Mouse (Mus musculus) heart, embryonic 15.5 days (tissue): ENCODE data around the gene Fitm2. TPM values are rescaled to one million over a fixed set of nuclear protein-coding genes. Genes with fewer than 3 reads are reported as not detected.

Source experiments
- ATAC-seq: fragments of 200-750 bp; cut with Nextera tagmentation; replicated peaks from 2 replicates; pipeline ENCODE4 v1.8.0; 2017; ENCODE audit warnings: low read depth, moderate TSS enrichment; ENCODE audit not compliant: insufficient number of reproducible peaks, insufficient read depth, low FRiP score
- H3K27ac ChIP-seq: fragments of 300-500 bp; sonication (generic); 2 replicates; pipeline ENCODE4 v1.5.1; 2015; ENCODE audit warnings: mild to moderate bottlenecking, inconsistent platforms
- H3K27me3 ChIP-seq: fragments of 300-500 bp; sonication (generic); 2 replicates; pipeline ENCODE4 v1.6.1; 2015; ENCODE audit warnings: inconsistent platforms
- H3K36me3 ChIP-seq: fragments of 300-500 bp; sonication (generic); 2 replicates; pipeline ENCODE4 v1.6.1; 2015; ENCODE audit warnings: mild to moderate bottlenecking, inconsistent platforms
- H3K4me1 ChIP-seq: fragments of 300-500 bp; sonication (generic); replicated peaks from 2 replicates; pipeline ENCODE4 v1.6.1; 2015; ENCODE audit warnings: inconsistent platforms
- H3K4me2 ChIP-seq: fragments of 300-500 bp; sonication (generic); 2 replicates; pipeline ENCODE4 v1.6.1; 2015; ENCODE audit warnings: inconsistent platforms, mild to moderate bottlenecking, moderate library complexity
- H3K4me3 ChIP-seq: fragments of 300-500 bp; sonication (generic); 2 replicates; pipeline ENCODE4 v1.5.1; 2015; ENCODE audit warnings: mild to moderate bottlenecking, inconsistent platforms
- H3K9ac ChIP-seq: fragments of 300-500 bp; sonication (generic); 2 replicates; pipeline ENCODE4 v1.6.1; 2015; ENCODE audit warnings: mild to moderate bottlenecking, inconsistent platforms
- H3K9me3 ChIP-seq: fragments of 300-500 bp; sonication (generic); replicated peaks from 2 replicates; pipeline ENCODE4 v1.6.1; 2016; ENCODE audit warnings: inconsistent platforms
- WGBS: fragments of 180-500 bp; shearing (Covaris S2); methylation state at CpG from one replicate; pipeline ENCODE4 v1.1.7; 2015; ENCODE audit warnings: mixed read lengths; 5-methylcytosine and 5-hydroxymethylcytosine counted together
- polyA plus RNA-seq: library from polyadenylated mRNA; unstranded; fragments of >200 nt; fragmentation: Nextera tagmentation; extraction: Ambion mirVana; gene quantifications from 2 replicates; pipeline ENCODE4 v1.2.1, GENCODE M21; 2015

Fitm2 gene
- polyA plus RNA-seq, 1 experiment from 2014 or later: 12.5 TPM

DNA sequence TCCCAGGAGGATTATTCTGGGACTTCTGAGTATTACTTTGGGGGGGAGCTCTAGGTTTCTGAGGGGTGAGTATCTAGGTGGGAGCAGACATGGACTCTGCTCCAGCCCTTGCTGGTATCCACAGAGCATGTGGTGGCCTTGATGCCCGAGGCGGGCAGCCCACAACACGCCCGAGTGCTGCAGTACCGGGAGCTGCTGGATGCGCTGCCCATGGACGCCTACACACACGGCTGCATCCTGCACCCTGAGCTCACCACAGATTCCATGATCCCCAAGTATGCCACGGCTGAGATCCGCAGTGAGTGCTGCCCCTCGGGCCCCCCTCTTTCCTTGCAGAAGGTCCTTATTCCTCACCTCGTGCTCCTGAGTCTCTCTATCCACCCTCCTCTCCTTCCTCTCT, 25.1 kb downstream of the Fitm2 start:
- Histone ChIP-seq H3K4me3 (no peak overlapping the region), H3K36me3 (no peaks in the 10 kb centered on the region), H3K4me1 (no peaks in the 10 kb centered on the region), H3K4me2 (no peak overlapping the region), H3K27ac (no peak overlapping the region), H3K9ac (no peak overlapping the region), H3K9me3 (no peaks in the 10 kb centered on the region), H3K27me3 (peaks cover 11% of the 10 kb centered on the region; the same call in 1 of the 2 replicates)
- no peak for ATAC-seq
- WGBS: 71% methylated on average over 12 of the region's 12 CpGs

DNA sequence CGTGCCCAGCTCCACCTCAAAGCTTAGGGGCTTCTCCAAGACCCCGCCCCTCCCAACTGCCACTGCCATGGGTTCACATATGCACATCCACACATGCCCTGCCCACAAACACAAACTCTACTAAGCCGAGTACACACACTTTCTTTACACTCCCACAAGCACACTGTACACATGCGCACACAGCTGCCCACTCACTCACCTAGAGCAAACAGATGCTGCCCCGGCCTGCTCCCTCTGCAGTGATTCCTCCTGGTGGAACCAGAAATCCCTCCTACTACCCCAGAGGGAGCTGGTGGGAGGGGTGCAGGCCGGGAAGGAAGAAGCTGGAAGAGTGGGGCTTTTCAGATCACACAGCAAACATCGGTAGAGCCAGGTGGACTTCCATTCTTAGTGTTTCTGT, 28.4 kb downstream of the Fitm2 start:
- no peaks in the 10 kb centered on the region for H3K4me1 ChIP-seq
- H3K4me2 ChIP-seq: no peak overlapping the region
- WGBS: 64% methylated on average over 7 of the region's 7 CpGs
- no peak for ATAC-seq
- no peak overlapping the region for H3K4me3 ChIP-seq
- H3K27me3 ChIP-seq: peaks cover 26% of the 10 kb centered on the region
- H3K36me3 ChIP-seq: no peaks in the 10 kb centered on the region
- no peak overlapping the region for H3K9ac ChIP-seq
- H3K9me3 ChIP-seq: no peaks in the 10 kb centered on the region
- no peak overlapping the region for H3K27ac ChIP-seq

DNA sequence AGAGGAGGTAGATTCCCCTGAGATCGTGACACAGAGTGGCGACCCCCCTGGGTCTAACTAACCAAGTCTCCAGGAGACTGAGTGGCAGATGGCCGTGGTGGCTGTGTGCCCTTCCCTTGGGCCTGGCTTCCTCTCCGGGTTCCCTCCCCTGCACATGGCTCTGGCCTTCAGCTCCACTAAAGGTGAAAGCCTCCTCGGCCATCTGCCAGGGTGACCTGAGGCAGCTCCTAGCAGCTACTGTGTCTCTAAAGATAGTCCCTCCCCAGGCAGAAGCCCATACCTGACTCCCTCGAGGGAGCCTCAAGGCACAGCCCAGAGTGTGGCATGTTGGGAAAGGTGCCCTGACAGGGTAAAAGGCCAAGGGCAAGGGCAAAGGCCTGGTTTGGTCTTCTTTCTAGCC, 28.9 kb downstream of the Fitm2 start:
- no peak overlapping the region for H3K27ac ChIP-seq
- peaks cover 3% of the 10 kb centered on the region for H3K4me1 ChIP-seq
- H3K4me3 ChIP-seq: no peak overlapping the region
- WGBS: 53% methylated on average over 6 of the region's 6 CpGs
- no peaks in the 10 kb centered on the region for H3K36me3 ChIP-seq
- ATAC-seq: no peak
- H3K9me3 ChIP-seq: no peaks in the 10 kb centered on the region
- no peak overlapping the region for H3K4me2 ChIP-seq
- H3K27me3 ChIP-seq: peaks cover 31% of the 10 kb centered on the region
- no peak overlapping the region for H3K9ac ChIP-seq

DNA sequence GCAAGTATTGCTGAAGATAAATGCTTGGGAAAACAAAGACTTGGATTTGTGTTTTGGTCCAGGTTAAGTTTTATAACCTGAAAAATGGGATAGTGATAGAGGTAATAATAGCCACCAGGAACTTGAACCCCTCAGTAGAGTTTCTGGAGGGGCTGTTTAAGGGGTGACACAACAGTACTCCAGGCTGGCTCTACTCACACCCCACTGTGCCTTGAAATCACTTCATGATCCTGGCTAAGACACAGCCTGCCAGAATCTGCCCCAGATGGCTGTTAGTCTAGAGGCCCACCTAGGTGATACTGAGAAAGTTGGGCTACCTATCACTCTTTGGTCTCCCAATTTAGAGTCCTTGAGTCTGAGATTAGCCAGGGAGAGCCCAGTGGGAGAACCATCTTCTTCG, 32.9 kb downstream of the Fitm2 start:
- no peak for ATAC-seq
- no peak overlapping the region for H3K9ac ChIP-seq
- 31% methylated on average over 1 of the region's 1 CpGs for WGBS

DNA sequence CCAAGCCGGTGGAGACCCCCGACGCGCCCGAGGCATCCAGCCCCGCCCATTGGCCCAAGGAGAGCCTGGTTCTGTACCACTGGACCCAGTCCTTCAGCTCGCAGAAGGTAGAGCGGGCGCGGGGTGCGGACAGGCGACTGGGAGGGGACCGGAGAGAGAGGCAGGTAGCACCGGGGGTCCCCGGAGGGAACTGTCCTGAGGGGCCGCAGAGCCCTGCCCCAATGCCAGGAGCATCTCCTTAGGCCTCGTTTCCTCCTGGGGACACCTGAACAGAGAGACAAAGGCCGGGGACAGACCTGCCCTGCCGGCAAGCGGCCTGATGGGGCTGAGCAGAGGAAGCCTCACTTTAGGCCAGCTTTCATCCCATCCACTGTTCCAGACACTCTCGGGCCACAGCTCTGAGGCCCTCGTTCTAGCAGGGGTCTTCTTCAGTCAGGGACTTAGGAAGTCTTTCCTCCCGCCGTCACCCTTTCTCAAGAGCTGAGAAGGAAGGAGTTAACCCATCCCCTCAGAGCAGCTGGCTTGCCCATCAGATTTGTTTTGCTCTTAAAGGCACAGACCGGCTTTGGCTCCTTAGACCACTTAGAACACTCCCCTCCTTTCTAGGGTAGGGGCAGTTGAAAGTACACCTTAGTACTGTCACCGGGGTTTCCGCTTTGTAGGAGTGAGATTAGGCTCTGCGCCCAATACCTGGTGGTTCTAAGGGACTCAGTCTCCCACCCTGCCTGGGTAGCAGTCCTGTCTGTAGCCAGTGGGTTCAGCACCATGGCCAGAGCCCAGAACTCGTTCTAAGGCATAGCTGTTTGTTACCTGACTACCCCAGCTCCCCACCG, 33.6 kb downstream of the Fitm2 start:
- Histone ChIP-seq H3K4me3 (peak overlapping the region; percentile 29), H3K27me3 (peaks cover 43% of the 10 kb centered on the region), H3K27ac (no peak overlapping the region), H3K9me3 (no peaks in the 10 kb centered on the region), H3K36me3 (no peaks in the 10 kb centered on the region), H3K4me2 (peak overlapping the region; percentile 56), H3K9ac (no peak overlapping the region), H3K4me1 (peaks cover 8% of the 10 kb centered on the region)
- 2% methylated on average over 30 of the region's 30 CpGs for WGBS
- 0 out of 2 replicates have a peak, but pooled peaks have one; percentile 14 for ATAC-seq

More for the DNA sequence above, 32.9 kb downstream of the Fitm2 start:
- no peaks in the 10 kb centered on the region for H3K9me3 ChIP-seq
- no peaks in the 10 kb centered on the region for H3K36me3 ChIP-seq
- peaks cover 8% of the 10 kb centered on the region for H3K4me1 ChIP-seq
- H3K4me2 ChIP-seq: no peak overlapping the region
- peaks cover 43% of the 10 kb centered on the region for H3K27me3 ChIP-seq
- no peak overlapping the region for H3K27ac ChIP-seq
- H3K4me3 ChIP-seq: no peak overlapping the region

DNA sequence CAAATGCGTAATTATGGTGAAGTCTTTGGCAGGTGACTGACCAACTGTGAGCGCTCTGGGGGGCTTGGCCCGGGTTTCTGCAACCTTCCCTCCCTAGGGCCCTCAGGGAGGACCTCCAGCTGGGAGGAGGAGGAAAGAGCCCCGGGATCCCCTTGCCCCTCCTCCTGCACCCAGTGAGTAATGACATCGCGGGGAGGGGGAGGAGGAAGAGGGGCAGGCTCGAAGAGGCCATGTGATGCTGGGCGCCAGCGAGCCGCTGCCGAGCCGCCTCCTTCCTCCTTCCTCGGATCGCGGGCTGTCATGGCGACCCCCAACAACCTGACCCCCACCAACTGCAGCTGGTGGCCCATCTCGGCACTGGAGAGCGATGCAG, 34.2 kb downstream of the Fitm2 start, which contains the start of gene Gdap1l1:
Gene Gdap1l1, plus strand, starts transcription at position 231 of the 373 bp plus-strand sequence.
- Histone ChIP-seq H3K27me3 (peaks cover 43% of the 10 kb centered on the region), H3K9ac (no peak within 1 kb of the TSS), H3K4me3 (peak within 1 kb of the TSS; percentile 29), H3K9me3 (no peaks in the 10 kb centered on the region), H3K4me2 (peak within 1 kb of the TSS; percentile 56), H3K4me1 (peaks cover 8% of the 10 kb centered on the region), H3K36me3 (no peaks in the 10 kb centered on the region), H3K27ac (no peak within 1 kb of the TSS)
- WGBS: 1% methylated on average over 18 of the region's 18 CpGs
- ATAC-seq: 0 out of 2 replicates have a peak, but pooled peaks have one; percentile 47

DNA sequence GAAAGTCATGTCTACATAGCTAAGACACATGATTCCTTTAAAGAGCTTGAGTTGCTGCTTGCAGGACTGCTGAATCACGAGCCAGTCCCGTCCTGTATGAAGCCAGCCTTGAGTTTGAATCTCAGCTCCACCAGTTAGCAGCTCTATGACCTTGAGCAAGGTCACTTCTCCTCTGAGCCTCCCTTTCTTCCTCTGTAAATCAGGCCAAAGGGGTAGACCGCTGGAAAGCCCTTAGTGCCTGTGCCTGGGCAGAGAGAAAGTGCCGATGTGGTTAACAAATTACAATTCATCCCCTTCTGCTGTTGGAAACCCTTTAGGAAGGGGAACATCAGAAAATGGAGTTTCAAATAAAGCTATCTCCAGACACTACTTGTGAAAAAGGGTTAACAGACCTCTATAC, 34.6 kb downstream of the Fitm2 start:
- H3K9me3 ChIP-seq: no peaks in the 10 kb centered on the region
- ATAC-seq: no peak
- no peaks in the 10 kb centered on the region for H3K36me3 ChIP-seq
- peaks cover 8% of the 10 kb centered on the region for H3K4me1 ChIP-seq
- no peak overlapping the region for H3K4me2 ChIP-seq
- no peak overlapping the region for H3K4me3 ChIP-seq
- no peak overlapping the region for H3K9ac ChIP-seq
- H3K27ac ChIP-seq: no peak overlapping the region
- H3K27me3 ChIP-seq: peaks cover 39% of the 10 kb centered on the region
- WGBS: 45% methylated on average over 4 of the region's 4 CpGs

DNA sequence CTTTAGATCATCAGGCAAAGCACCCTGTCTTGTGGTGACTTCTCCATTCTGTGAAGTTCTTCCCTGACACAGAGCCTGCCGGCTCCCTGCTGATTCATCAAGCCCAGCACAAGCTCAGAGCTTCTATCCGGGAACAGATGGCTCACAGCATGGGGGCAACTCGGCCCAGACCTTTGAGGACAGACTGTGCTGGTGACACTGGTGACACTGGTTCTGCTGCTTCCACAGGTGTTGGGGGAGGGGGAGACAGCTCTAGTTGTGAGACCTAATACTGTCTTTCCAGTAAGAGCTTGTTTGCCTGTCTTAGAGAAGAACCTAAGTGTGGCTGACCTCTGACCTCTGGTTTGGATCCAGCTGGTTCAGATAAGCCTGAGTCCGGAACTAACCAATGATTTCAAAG, 38.5 kb downstream of the Fitm2 start:
- peaks cover 21% of the 10 kb centered on the region for H3K27me3 ChIP-seq
- H3K4me1 ChIP-seq: peaks cover 8% of the 10 kb centered on the region
- no peaks in the 10 kb centered on the region for H3K36me3 ChIP-seq
- no peak overlapping the region for H3K27ac ChIP-seq
- H3K4me2 ChIP-seq: no peak overlapping the region
- no peak overlapping the region for H3K4me3 ChIP-seq
- no peak overlapping the region for H3K9ac ChIP-seq
- no peak for ATAC-seq
- no peaks in the 10 kb centered on the region for H3K9me3 ChIP-seq
- 11% methylated on average over 4 of the region's 4 CpGs for WGBS

DNA sequence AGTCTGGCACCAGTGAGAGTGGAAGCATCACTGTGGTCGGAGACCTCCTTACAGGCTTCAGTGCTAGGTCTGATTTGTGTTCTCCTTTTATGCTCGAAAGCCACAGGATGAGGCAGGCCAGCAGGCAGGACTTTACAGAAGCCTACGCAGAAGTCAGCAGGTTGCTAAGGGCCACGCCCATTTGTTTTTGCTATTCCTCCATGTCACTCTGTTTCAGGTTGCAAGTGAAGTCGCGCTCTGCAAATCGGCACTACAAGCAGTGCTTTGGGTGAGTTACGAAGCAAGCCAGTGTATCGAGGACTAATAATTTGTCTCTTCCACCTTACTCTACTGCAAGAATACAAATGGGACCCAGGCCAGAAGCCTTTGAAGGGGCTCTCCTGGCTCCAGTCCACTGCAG, 41.1 kb downstream of the Fitm2 start:
- ATAC-seq: no peak
- H3K36me3 ChIP-seq: no peaks in the 10 kb centered on the region
- H3K27ac ChIP-seq: no peak overlapping the region
- H3K4me2 ChIP-seq: no peak overlapping the region
- no peaks in the 10 kb centered on the region for H3K9me3 ChIP-seq
- no peak overlapping the region for H3K4me3 ChIP-seq
- no peaks in the 10 kb centered on the region for H3K27me3 ChIP-seq
- H3K4me1 ChIP-seq: no peaks in the 10 kb centered on the region
- 80% methylated on average over 9 of the region's 9 CpGs for WGBS
- no peak overlapping the region for H3K9ac ChIP-seq

DNA sequence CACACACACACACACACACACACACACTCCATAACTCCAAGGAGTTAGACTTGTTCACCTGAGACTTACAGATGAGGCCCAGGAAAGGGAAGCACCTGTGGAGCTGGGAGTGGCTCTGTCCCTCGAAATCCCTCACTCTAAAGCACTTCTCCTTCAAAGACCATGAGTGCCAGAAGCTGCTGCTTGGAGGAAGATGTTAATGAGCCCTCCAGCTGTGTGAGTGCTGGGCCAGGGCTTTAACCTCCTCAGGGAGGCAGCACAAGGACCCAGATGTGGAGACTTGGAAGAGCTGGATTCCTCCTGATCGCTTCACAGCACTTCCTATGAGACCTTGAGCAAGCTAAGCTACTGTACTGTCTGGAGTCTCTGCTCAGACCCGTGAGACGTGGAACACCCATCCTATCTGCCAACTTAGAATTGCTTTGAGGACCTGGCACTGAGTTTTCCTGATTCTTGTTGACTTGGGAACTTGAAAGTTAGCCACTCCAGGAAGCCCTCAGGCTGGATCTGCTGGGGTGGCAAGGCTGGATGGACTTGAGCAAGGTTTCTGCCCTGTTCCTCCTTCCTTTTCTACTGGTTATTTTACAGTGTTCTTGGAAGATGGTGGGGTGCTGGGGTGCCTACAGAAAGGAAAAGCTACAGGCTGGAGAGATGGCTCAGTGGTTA, 44.0 kb downstream of the Fitm2 start:
- WGBS: 29% methylated on average over 4 of the region's 4 CpGs

DNA sequence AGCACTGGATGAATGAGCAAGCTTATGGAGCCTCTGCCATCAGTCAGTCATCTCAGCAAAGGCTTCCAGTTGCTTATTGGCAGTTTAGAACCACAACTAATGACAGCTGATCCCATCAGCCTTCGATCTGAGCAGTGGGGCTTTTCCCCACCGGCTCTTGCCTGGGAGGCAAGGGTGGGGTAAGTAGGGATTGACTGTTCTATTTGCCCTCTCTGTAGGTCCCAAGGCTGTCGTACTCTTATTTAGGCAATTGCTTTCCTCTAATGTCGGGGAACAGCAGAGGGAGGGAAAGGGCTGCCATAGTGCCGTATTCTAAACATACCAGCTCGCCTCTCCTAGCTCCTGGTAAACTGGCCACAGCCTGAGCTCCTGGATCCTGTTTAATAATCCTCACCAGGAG, 47.8 kb downstream of the Fitm2 start, which contains the start of gene Oser1:
Gene Oser1, minus strand, starts transcription at position 101 of the 400 bp plus-strand sequence.
- Histone ChIP-seq H3K9ac (no peak within 1 kb of the TSS), H3K36me3 (no peaks in the 10 kb centered on the region), H3K4me2 (no peak within 1 kb of the TSS), H3K4me1 (peaks cover 15% of the 10 kb centered on the region), H3K27me3 (no peaks in the 10 kb centered on the region), H3K27ac (no peak within 1 kb of the TSS), H3K9me3 (no peaks in the 10 kb centered on the region), H3K4me3 (no peak within 1 kb of the TSS)
- ATAC-seq: no peak
- 76% methylated on average over 6 of the region's 6 CpGs for WGBS

More for the DNA sequence above, 44.0 kb downstream of the Fitm2 start:
- no peaks in the 10 kb centered on the region for H3K27me3 ChIP-seq
- no peaks in the 10 kb centered on the region for H3K36me3 ChIP-seq
- no peaks in the 10 kb centered on the region for H3K9me3 ChIP-seq
- no peaks in the 10 kb centered on the region for H3K4me1 ChIP-seq
- no peak overlapping the region for H3K4me3 ChIP-seq
- no peak overlapping the region for H3K4me2 ChIP-seq
- H3K27ac ChIP-seq: no peak overlapping the region
- H3K9ac ChIP-seq: no peak overlapping the region
- no peak for ATAC-seq
